Mouse (Mus musculus): ENCODE measurements around the gene Slc50a1.

- TF ChIP-seq POLR2A (IDR thresholded peaks at IDR 0.05; ENCODE audit: low read depth, low read length) = no peak
- TF ChIP-seq CTCF (conservative IDR thresholded peaks at IDR 0.05 in 1 of 2, IDR thresholded peaks at IDR 0.05 in 1 of 2; ENCODE audit: low read depth in 2 of 2, low read length in 2 of 2) = no peak
- TF ChIP-seq ZKSCAN1 (IDR thresholded peaks at IDR 0.05; ENCODE audit: borderline replicate concordance, low read depth, low read length) = no peak
- TF ChIP-seq E2F4 (IDR thresholded peaks at IDR 0.05; ENCODE audit: insufficient replicate concordance, low read depth, low read length) = no peak
- no peak for TF ChIP-seq EP300 (IDR thresholded peaks at IDR 0.05; ENCODE audit: low read length)
Measured at GRCm38 (mm10) chr3:89314340-89314739, 44.0 kb upstream of the Slc50a1 start.

All from CH12.LX (cell line).